Mouse (Mus musculus) right cerebral cortex, adult 2 months (tissue): ENCODE results near the gene Ino80b.
A peak's percentile ranks its signal among the peaks of the same experiment; 100 is the strongest.

Source experiments
- DNase-seq, 2 experiments: peaks; one replicate each; pipeline ENCODE4 v3.0.0; 2021 to 2022; ENCODE audit warnings: low spot score in 2 of 2

Gene Ino80b

GRCm38 (mm10) chr6:83086121-83087035 is 38.9 kb downstream of the Ino80b start, which contains the start of gene Lbx2:
Lbx2 (plus strand) TSS chr6:83086367.
- DNase-seq, result no peak

GRCm38 (mm10) chr6:83084477-83084876 is 40.8 kb downstream of the Ino80b start:
- DNase-seq, result no peak

GRCm38 (mm10) chr6:83083497-83083896 is 41.7 kb downstream of the Ino80b start:
- no peak for DNase-seq

- DNase-seq, result no peak
Measured at GRCm38 (mm10) chr6:83080210-83080609, 45.0 kb downstream of the Ino80b start.

GRCm38 (mm10) chr6:83078324-83078858 is 46.8 kb downstream of the Ino80b start:
- DNase-seq, result peak; percentile 100

DNA sequence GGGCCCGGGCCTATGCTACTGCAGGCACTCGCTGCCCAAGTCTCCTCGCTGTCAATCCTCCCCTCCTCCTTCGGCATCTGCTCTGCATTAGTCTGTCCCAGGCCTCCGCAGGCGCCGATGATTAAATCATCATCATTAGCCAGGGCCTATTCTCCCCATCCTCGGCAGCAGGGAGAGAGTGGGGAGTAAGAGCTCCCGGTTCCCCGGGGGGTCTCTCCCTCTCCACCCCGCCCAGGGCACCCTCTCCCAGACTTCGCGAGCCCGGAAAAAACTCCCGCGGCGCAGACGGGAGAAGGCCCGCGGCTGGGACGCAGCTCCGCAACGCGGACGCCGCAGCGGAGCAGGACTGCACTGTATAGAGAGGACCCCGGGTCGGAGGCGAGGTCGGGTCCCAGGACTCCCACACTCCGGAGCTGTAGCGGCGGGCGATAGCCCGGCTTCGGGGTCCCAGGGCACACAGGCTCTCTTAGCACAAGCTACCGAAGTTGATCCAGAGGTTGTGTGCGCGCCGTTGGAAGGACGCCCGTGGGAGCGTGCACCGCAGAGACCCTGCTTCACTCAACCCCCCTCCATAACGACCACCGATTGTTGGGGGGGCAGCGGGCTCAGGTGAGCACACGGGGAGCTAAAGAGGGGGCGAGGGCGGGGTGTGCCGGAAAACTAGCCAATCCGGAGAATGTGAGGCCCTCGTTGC is 47.5 kb downstream of the Ino80b start, which contains the start of gene Pcgf1:
Gene Pcgf1, plus strand, starts transcription at position 240 of the 694 bp plus-strand sequence.
- peak; percentile 46 to 59 for DNase-seq

DNA sequence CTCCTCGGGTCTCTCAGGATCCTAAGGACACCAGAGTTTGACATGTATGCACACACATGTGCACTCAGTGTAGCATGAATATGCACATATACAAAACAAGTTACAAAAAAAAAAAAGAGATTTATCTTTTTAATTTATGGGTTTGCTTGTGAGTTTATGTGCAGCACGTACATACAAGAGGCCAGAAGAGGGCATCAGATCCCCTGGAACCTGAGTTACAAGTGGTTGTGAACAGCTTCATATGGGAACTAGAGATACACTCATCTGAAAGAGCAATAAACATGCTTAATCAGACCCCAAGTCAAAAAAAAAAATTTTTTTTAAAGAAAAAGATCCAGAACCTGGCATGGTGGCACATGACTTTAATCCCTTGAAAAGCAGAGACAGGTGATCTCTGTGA is 50.3 kb downstream of the Ino80b start:
- no peak for DNase-seq
